In the genomic region with DNA sequence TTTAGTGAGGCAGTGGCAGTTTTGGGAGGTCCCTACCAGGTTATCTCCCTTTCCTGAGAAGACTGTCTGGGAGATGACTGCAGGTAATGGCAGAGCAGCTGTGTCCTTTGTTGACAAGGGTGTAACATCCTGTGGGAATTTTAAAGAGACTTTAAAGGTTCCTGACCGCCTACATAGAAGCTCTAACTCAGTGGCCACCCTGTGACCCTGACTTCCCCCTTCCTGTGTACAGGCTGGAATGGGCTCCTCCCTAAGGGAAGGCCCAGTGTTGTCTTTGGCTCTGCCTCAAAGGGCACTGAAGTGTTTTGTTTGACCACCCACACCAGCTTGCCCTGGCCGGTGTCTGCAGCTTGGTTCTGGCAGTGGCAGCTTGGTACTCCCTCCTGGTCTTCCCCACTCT, we compare ENCODE assay signal across 11 mouse cellular contexts. TPM values are rescaled to one million over a fixed set of nuclear protein-coding genes. Genes with fewer than 3 reads are reported as not detected.
DNase-seq lines count a peak whose midpoint lies in the region; ATAC-seq lines count a peak whose summit lies in the region.
"Had no signal": no experiment of that assay in that cellular context is flagged by ENCODE, and none has a peak within 500 bp of the region (broad histone marks: within the 10 kb centered on the region; RNA-seq: fewer than 3 reads in every experiment).

No protein-coding gene starts in this region.

- H3K4me1 ChIP-seq in liver, embryonic 15.5 days (replicated peaks): peaks cover 8% of the 10 kb centered on the region
- 0 out of 2 replicates have a peak, but pooled peaks cover 1% of the 10 kb centered on the region for H3K4me1 ChIP-seq in hindbrain, embryonic 13.5 days (replicated peaks)
- no peaks in the 10 kb centered on the region for H3K4me1 ChIP-seq in hindbrain, embryonic 16.5 days (ENCODE audit: control insufficient read depth, insufficient read depth, low read depth, low read length)
- H3K4me1 ChIP-seq: limb, embryonic 12.5 days had no signal

- H3K9ac ChIP-seq in liver, embryonic 15.5 days: no peak overlapping the region
- no peak overlapping the region for H3K9ac ChIP-seq in hindbrain, embryonic 13.5 days
- no peak overlapping the region for H3K9ac ChIP-seq in hindbrain, embryonic 16.5 days (ENCODE audit: low read depth, low read length)
- H3K9ac ChIP-seq: limb, embryonic 12.5 days had no signal

- 58% methylated on average over 2 of the region's 2 CpGs for WGBS in liver, embryonic 15.5 days (ENCODE audit: insufficient replicate concordance)
- WGBS in hindbrain, embryonic 13.5 days: 82% methylated on average over 2 of the region's 2 CpGs
- WGBS in hindbrain, embryonic 16.5 days: 72% methylated on average over 2 of the region's 2 CpGs

- peak; percentile 22 for DNase-seq in Muller cell, postnatal 12 days (ENCODE audit: inconsistent ontology term)
- DNase-seq in adrenal gland, postnatal 25 days: peak; percentile 57
- DNase-seq in heart, postnatal 4 days: peak; percentile 63
- DNase-seq in layer of hippocampus, postnatal 10 days (ENCODE audit: low spot score in 2 of 2): no peak
- DNase-seq: cerebellum, adult 11 months; thymus, adult 2 months had no signal

- no peak overlapping the region for H3K4me3 ChIP-seq in liver, embryonic 15.5 days (replicated peaks)
- no peak overlapping the region for H3K4me3 ChIP-seq in hindbrain, embryonic 13.5 days
- no peak overlapping the region for H3K4me3 ChIP-seq in hindbrain, embryonic 16.5 days (ENCODE audit: low read length)
- H3K4me3 ChIP-seq: limb, embryonic 12.5 days had no signal

- H3K4me2 ChIP-seq in liver, embryonic 15.5 days: no peak overlapping the region
- H3K4me2 ChIP-seq in hindbrain, embryonic 13.5 days: no peak overlapping the region
- H3K4me2 ChIP-seq in hindbrain, embryonic 16.5 days (ENCODE audit: low read length): no peak overlapping the region
- H3K4me2 ChIP-seq: limb, embryonic 12.5 days had no signal

- H3K9me3 ChIP-seq in liver, embryonic 15.5 days (replicated peaks): no peaks in the 10 kb centered on the region
- H3K9me3 ChIP-seq in hindbrain, embryonic 13.5 days: no peaks in the 10 kb centered on the region
- H3K9me3 ChIP-seq in hindbrain, embryonic 16.5 days (ENCODE audit: control insufficient read depth, low read length): no peaks in the 10 kb centered on the region
- H3K9me3 ChIP-seq: limb, embryonic 12.5 days had no signal

- 0 out of 2 replicates have a peak overlapping the region, but pooled peaks have one; percentile 29 for H3K27ac ChIP-seq in liver, embryonic 15.5 days (replicated peaks)
- no peak overlapping the region for H3K27ac ChIP-seq in hindbrain, embryonic 13.5 days
- no peak overlapping the region for H3K27ac ChIP-seq in hindbrain, embryonic 16.5 days (ENCODE audit: low read depth, low read length)
- H3K27ac ChIP-seq: limb, embryonic 12.5 days had no signal

- peak; percentile 69 for ATAC-seq in liver, embryonic 15.5 days (ENCODE audit: insufficient read depth)
- ATAC-seq in hindbrain, embryonic 13.5 days (ENCODE audit: low FRiP score): no peak
- ATAC-seq in frontal cortex, adult (ENCODE audit: low TSS enrichment): no peak
- no peak for ATAC-seq in hindbrain, embryonic 16.5 days

- no peaks in the 10 kb centered on the region for H3K27me3 ChIP-seq in liver, embryonic 15.5 days
- no peaks in the 10 kb centered on the region for H3K27me3 ChIP-seq in hindbrain, embryonic 13.5 days
- no peaks in the 10 kb centered on the region for H3K27me3 ChIP-seq in hindbrain, embryonic 16.5 days (replicated peaks; ENCODE audit: control insufficient read depth, insufficient read depth, low read length)
- H3K27me3 ChIP-seq: limb, embryonic 12.5 days had no signal

- H3K36me3 ChIP-seq in liver, embryonic 15.5 days (replicated peaks): peaks cover 61% of the 10 kb centered on the region
- H3K36me3 ChIP-seq in hindbrain, embryonic 13.5 days: peaks cover 63% of the 10 kb centered on the region
- H3K36me3 ChIP-seq in hindbrain, embryonic 16.5 days (ENCODE audit: control insufficient read depth, insufficient read depth, low read length): peaks cover 12% of the 10 kb centered on the region

RNA-seq across cellular contexts. Expression of a gene that starts 10.8 kb away (rescaled TPM):
- total RNA-seq in adrenal gland, postnatal 25 days (2021): 53.8 and 60.0 TPM in 2 replicates
- 10 to 100 TPM; 15.2 to 19.0 TPM for total RNA-seq in heart, postnatal 4 days (2021)
- polyA plus RNA-seq in liver, embryonic 15.5 days (2015; fragmentation: Nextera tagmentation; extraction: Ambion mirVana): 89.8 and 95.8 TPM in 2 replicates
- 88.4 and 97.1 TPM in 2 replicates for polyA plus RNA-seq in hindbrain, embryonic 13.5 days (2015; fragmentation: Nextera tagmentation; extraction: Ambion mirVana)
- total RNA-seq in layer of hippocampus, postnatal 10 days (2021): 10 to 100 TPM; 70.3 to 73.2 TPM
- 109 and 114 TPM in 2 replicates for polyA plus RNA-seq in hindbrain, embryonic 16.5 days (2015; fragmentation: Nextera tagmentation; extraction: Ambion mirVana)

RNA-seq across cellular contexts. Expression of a gene that starts 10.9 kb away (rescaled TPM):
- total RNA-seq in adrenal gland, postnatal 25 days (2021): 25.1 and 29.1 TPM in 2 replicates
- total RNA-seq in heart, postnatal 4 days (2021): 10 to 100 TPM; 16.8 to 17.9 TPM
- polyA plus RNA-seq in liver, embryonic 15.5 days (2015; fragmentation: Nextera tagmentation; extraction: Ambion mirVana): 5.5 and 6.8 TPM in 2 replicates
- polyA plus RNA-seq in hindbrain, embryonic 13.5 days (2015; fragmentation: Nextera tagmentation; extraction: Ambion mirVana): 12.1 and 14.2 TPM in 2 replicates
- 10 to 100 TPM; 40.3 to 41.3 TPM for total RNA-seq in layer of hippocampus, postnatal 10 days (2021)
- polyA plus RNA-seq in hindbrain, embryonic 16.5 days (2015; fragmentation: Nextera tagmentation; extraction: Ambion mirVana): 11.0 and 12.6 TPM in 2 replicates

Comparison
In these comparisons a context has a peak if more than half of its experiments do, and no peak if none do; other contexts are left out.
1. DNase-seq: peak in Muller cell, postnatal 12 days (single experiment), adrenal gland, postnatal 25 days (single experiment) and heart, postnatal 4 days (single experiment); none in layer of hippocampus, postnatal 10 days (0 of 2).